Comparison of ENCODE assay signal across 18 mouse cellular contexts in the genomic region with DNA sequence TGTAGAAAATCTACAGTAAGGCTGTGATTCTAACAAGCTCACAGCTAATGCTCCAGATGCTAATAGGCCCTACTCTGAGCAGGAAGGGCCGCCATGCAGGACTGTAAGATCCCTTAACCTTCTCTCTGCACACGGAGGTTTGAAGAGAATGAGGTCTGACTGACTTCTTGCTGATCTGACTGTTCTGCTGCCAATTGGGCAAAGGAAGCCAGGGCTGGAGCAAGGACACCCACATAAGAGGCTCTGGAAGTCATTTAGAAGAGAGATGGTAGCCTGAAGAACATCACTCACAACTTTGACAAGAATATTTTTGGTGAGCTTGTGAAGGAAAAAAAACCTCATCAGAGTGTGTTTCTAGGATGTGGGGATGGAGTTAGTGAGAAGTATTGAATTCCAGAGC. TPM values are rescaled to one million over a fixed set of nuclear protein-coding genes. Genes with fewer than 3 reads are reported as not detected.
A peak's percentile ranks its signal among the peaks of the same experiment; 100 is the strongest.
DNase-seq lines count a peak whose midpoint lies in the region; ATAC-seq lines count a peak whose summit lies in the region.
"Had no signal": no experiment of that assay in that cellular context is flagged by ENCODE, and none has a peak within 500 bp of the region (broad histone marks: within the 10 kb centered on the region; RNA-seq: fewer than 3 reads in every experiment).

No protein-coding gene starts in this region.

- DNase-seq in adrenal gland, adult 2 months, result peak; percentile 48
- no peak for DNase-seq in adrenal gland, postnatal 4 days (ENCODE audit: low spot score in 2 of 2)
- DNase-seq in heart, postnatal 10 days, result no peak
- no peak for DNase-seq in lung, postnatal 25 days (ENCODE audit: low spot score)
- peak; percentile 48 for DNase-seq in skeletal muscle tissue, adult 2 months (ENCODE audit: low read depth, low spot score)
- no peak for DNase-seq in thymus, postnatal 14 days
- DNase-seq: cerebellum, adult 11 months; cerebellum, postnatal 36 days; kidney, adult 11 months; thymus, postnatal 25 days had no signal

- H3K27ac ChIP-seq in heart, embryonic 13.5 days (replicated peaks), result peak overlapping the region; percentile 71
- peak overlapping the region; percentile 38 for H3K27ac ChIP-seq in lung, embryonic 15.5 days
- H3K27ac ChIP-seq: hindbrain, embryonic 13.5 days; limb, embryonic 13.5 days; midbrain, embryonic 15.5 days; stomach, embryonic 15.5 days had no signal

- intact Hi-C loops in heart, postnatal 10 days (cut with DNase I), result loop anchor here (5.0 kb wide), 1 partner anchor 33 kb away; no protein-coding TSS in a partner anchor

- H3K4me1 ChIP-seq in heart, embryonic 13.5 days, result peaks cover 40% of the 10 kb centered on the region
- peaks cover 39% of the 10 kb centered on the region for H3K4me1 ChIP-seq in lung, embryonic 15.5 days

- H3K4me3 ChIP-seq in heart, embryonic 13.5 days, result no peak overlapping the region
- no peak overlapping the region for H3K4me3 ChIP-seq in lung, embryonic 15.5 days
- H3K4me3 ChIP-seq: embryonic facial prominence, embryonic 13.5 days; hindbrain, embryonic 13.5 days; limb, embryonic 13.5 days; midbrain, embryonic 15.5 days; stomach, embryonic 15.5 days had no signal

- H3K36me3 ChIP-seq in heart, embryonic 13.5 days, result peaks cover 61% of the 10 kb centered on the region
- peaks cover 15% of the 10 kb centered on the region for H3K36me3 ChIP-seq in lung, embryonic 15.5 days

- H3K27me3 ChIP-seq in heart, embryonic 13.5 days (replicated peaks), result no peaks in the 10 kb centered on the region
- H3K27me3 ChIP-seq in lung, embryonic 15.5 days, result no peaks in the 10 kb centered on the region
- H3K27me3 ChIP-seq: embryonic facial prominence, embryonic 13.5 days; hindbrain, embryonic 13.5 days; limb, embryonic 13.5 days; midbrain, embryonic 15.5 days; Patski; stomach, embryonic 15.5 days had no signal

- ATAC-seq in heart, embryonic 13.5 days (ENCODE audit: extremely low read depth, insufficient number of reproducible peaks, low FRiP score, low TSS enrichment), result no peak
- ATAC-seq in lung, embryonic 15.5 days (ENCODE audit: borderline replicate concordance, extremely low read depth, low FRiP score, low TSS enrichment), result no peak
- ATAC-seq: midbrain, embryonic 15.5 days; Patski had no signal

- H3K4me2 ChIP-seq in heart, embryonic 13.5 days, result peak overlapping the region; percentile 8; the same call in 1 of the 2 replicates
- H3K4me2 ChIP-seq in lung, embryonic 15.5 days, result no peak overlapping the region
- H3K4me2 ChIP-seq: embryonic facial prominence, embryonic 13.5 days; hindbrain, embryonic 13.5 days; limb, embryonic 13.5 days; midbrain, embryonic 15.5 days; stomach, embryonic 15.5 days had no signal

- H3K9me3 ChIP-seq in heart, embryonic 13.5 days, result no peaks in the 10 kb centered on the region
- H3K9me3 ChIP-seq in lung, embryonic 15.5 days, result no peaks in the 10 kb centered on the region
- H3K9me3 ChIP-seq: embryonic facial prominence, embryonic 13.5 days; hindbrain, embryonic 13.5 days; limb, embryonic 13.5 days; midbrain, embryonic 15.5 days; stomach, embryonic 15.5 days had no signal

- no peak overlapping the region for H3K9ac ChIP-seq in heart, embryonic 13.5 days
- H3K9ac ChIP-seq in lung, embryonic 15.5 days, result no peak overlapping the region
- H3K9ac ChIP-seq: embryonic facial prominence, embryonic 13.5 days; hindbrain, embryonic 13.5 days; limb, embryonic 13.5 days; midbrain, embryonic 15.5 days; stomach, embryonic 15.5 days had no signal

- 35% methylated on average over 2 of the region's 2 CpGs for WGBS in heart, embryonic 13.5 days
- 47% methylated on average over 2 of the region's 2 CpGs for WGBS in lung, embryonic 15.5 days

RNA-seq across cellular contexts. Expression of a gene that starts 51.2 kb away (rescaled TPM):
- total RNA-seq in adrenal gland, adult 2 months (2021), result 10 to 100 TPM; 39.3 to 40.9 TPM
- polyA plus RNA-seq in adrenal gland, adult 2 months (2012; rRNA removed), result 19.1 and 23.9 TPM in 2 replicates
- total RNA-seq in adrenal gland, postnatal 4 days (2021), result 10 to 100 TPM; 55.8 to 59.0 TPM
- polyA plus RNA-seq in heart, embryonic 13.5 days (2015; fragmentation: Nextera tagmentation; extraction: Ambion mirVana), result 51.0 and 52.6 TPM in 2 replicates
- 10 to 100 TPM; 32.9 to 36.3 TPM for total RNA-seq in heart, postnatal 10 days (2021)
- polyA plus RNA-seq in lung, embryonic 15.5 days (2015; fragmentation: Nextera tagmentation; extraction: Ambion mirVana), result 53.9 and 59.9 TPM in 2 replicates

RNA-seq across cellular contexts. Expression of a gene that starts 51.8 kb away (rescaled TPM):
- 10 to 100 TPM; 38.9 to 46.4 TPM for total RNA-seq in adrenal gland, adult 2 months (2021)
- polyA plus RNA-seq in adrenal gland, adult 2 months (2012; rRNA removed), result 9.2 and 10.7 TPM in 2 replicates
- 10 to 100 TPM; 52.5 to 54.8 TPM for total RNA-seq in adrenal gland, postnatal 4 days (2021)
- 10.5 and 10.7 TPM in 2 replicates for polyA plus RNA-seq in heart, embryonic 13.5 days (2015; fragmentation: Nextera tagmentation; extraction: Ambion mirVana)
- 10 to 100 TPM; 44.6 to 53.4 TPM for total RNA-seq in heart, postnatal 10 days (2021)
- 22.1 and 28.7 TPM in 2 replicates for polyA plus RNA-seq in lung, embryonic 15.5 days (2015; fragmentation: Nextera tagmentation; extraction: Ambion mirVana)

Comparison
In these comparisons a context has a peak if more than half of its experiments do, and no peak if none do; other contexts are left out.
1. DNase-seq: peak in adrenal gland, adult 2 months (single experiment) and skeletal muscle tissue, adult 2 months (single experiment); none in adrenal gland, postnatal 4 days (0 of 2), heart, postnatal 10 days (0 of 2), lung, postnatal 25 days (single experiment) and thymus, postnatal 14 days (single experiment).